Mouse (Mus musculus): Measurements from ENCODE around the gene Gtf2h2. TPM values are rescaled to one million over a fixed set of nuclear protein-coding genes. Genes with fewer than 3 reads are reported as not detected.
A peak's percentile ranks its signal among the peaks of the same experiment; 100 is the strongest.
"Not testable (repeated sequence)": the region's sequence is repeated elsewhere in the genome, so short reads cannot be mapped to it uniquely, and the experiment has no call there.

The Gtf2h2 gene
- polyA plus RNA-seq, 1 experiment from 2014 or later: 91.1 TPM

GRCm38 (mm10) chr13:100495337-100495736, 3.0 kb upstream of the Gtf2h2 start:
- ATAC-seq (ENCODE audit: insufficient number of reproducible peaks, low FRiP score, low TSS enrichment, low read depth) (no peak), DNase-seq (ENCODE audit: low spot score) (no peak)
- Histone ChIP-seq H3K27me3 (ENCODE audit: control insufficient read depth, insufficient read depth, low read length) (no peaks in the 10 kb centered on the region), H3K4me1 (ENCODE audit: control insufficient read depth, insufficient read depth, low read length) (no peaks in the 10 kb centered on the region), H3K9me3 (ENCODE audit: control insufficient read depth, low read length) (no peaks in the 10 kb centered on the region), H3K4me2 (ENCODE audit: low read depth, severe bottlenecking) (no peak overlapping the region), H3K36me3 (ENCODE audit: control insufficient read depth, insufficient read depth, low read length) (no peaks in the 10 kb centered on the region), H3K9ac (ENCODE audit: low read length) (no peak overlapping the region), H3K4me3 (ENCODE audit: low read depth, low read length) (no peak overlapping the region), H3K27ac (replicated peaks; ENCODE audit: low read depth, low read length) (no peak overlapping the region)
- 94% methylated on average over 4 of the region's 4 CpGs for WGBS

- not testable (repeated sequence) for H3K36me3 ChIP-seq (ENCODE audit: control insufficient read depth, insufficient read depth, low read length); H3K27ac ChIP-seq (replicated peaks; ENCODE audit: low read depth, low read length); H3K4me3 ChIP-seq (ENCODE audit: low read depth, low read length); H3K4me2 ChIP-seq (ENCODE audit: low read depth, severe bottlenecking); H3K27me3 ChIP-seq (ENCODE audit: control insufficient read depth, insufficient read depth, low read length); DNase-seq (ENCODE audit: low spot score); H3K4me1 ChIP-seq (ENCODE audit: control insufficient read depth, insufficient read depth, low read length); ATAC-seq (ENCODE audit: insufficient number of reproducible peaks, low FRiP score, low TSS enrichment, low read depth); H3K9me3 ChIP-seq (ENCODE audit: control insufficient read depth, low read length); H3K9ac ChIP-seq (ENCODE audit: low read length)
- WGBS: 66% methylated on average over 8 of the region's 8 CpGs
Observed at GRCm38 (mm10) chr13:100494370-100494769, 2.0 kb upstream of the Gtf2h2 start.

GRCm38 (mm10) chr13:100493313-100493712, 934 bp upstream of the Gtf2h2 start:
- ATAC-seq (ENCODE audit: insufficient number of reproducible peaks, low FRiP score, low TSS enrichment, low read depth) (no peak), DNase-seq (ENCODE audit: low spot score) (no peak)
- Histone ChIP-seq H3K4me1 (ENCODE audit: control insufficient read depth, insufficient read depth, low read length) (no peaks in the 10 kb centered on the region), H3K36me3 (ENCODE audit: control insufficient read depth, insufficient read depth, low read length) (no peaks in the 10 kb centered on the region), H3K27ac (replicated peaks; ENCODE audit: low read depth, low read length) (no peak overlapping the region), H3K27me3 (ENCODE audit: control insufficient read depth, insufficient read depth, low read length) (no peaks in the 10 kb centered on the region), H3K4me3 (ENCODE audit: low read depth, low read length) (no peak overlapping the region), H3K9me3 (ENCODE audit: control insufficient read depth, low read length) (no peaks in the 10 kb centered on the region), H3K9ac (ENCODE audit: low read length) (no peak overlapping the region), H3K4me2 (ENCODE audit: low read depth, severe bottlenecking) (no peak overlapping the region)
- 75% methylated on average over 8 of the region's 8 CpGs for WGBS

- Histone ChIP-seq H3K9me3 (ENCODE audit: control insufficient read depth, low read length) (no peaks in the 10 kb centered on the region), H3K9ac (ENCODE audit: low read length) (peak overlapping the region; percentile 95), H3K27me3 (ENCODE audit: control insufficient read depth, insufficient read depth, low read length) (no peaks in the 10 kb centered on the region), H3K4me1 (ENCODE audit: control insufficient read depth, insufficient read depth, low read length) (no peaks in the 10 kb centered on the region), H3K27ac (replicated peaks; ENCODE audit: low read depth, low read length) (no peak overlapping the region), H3K36me3 (ENCODE audit: control insufficient read depth, insufficient read depth, low read length) (peaks cover 3% of the 10 kb centered on the region), H3K4me3 (ENCODE audit: low read depth, low read length) (peak overlapping the region; percentile 96), H3K4me2 (ENCODE audit: low read depth, severe bottlenecking) (peak overlapping the region; percentile 71)
- ATAC-seq (ENCODE audit: insufficient number of reproducible peaks, low FRiP score, low TSS enrichment, low read depth): 0 out of 2 replicates have a peak, but pooled peaks have one; percentile 16
- DNase-seq (ENCODE audit: low spot score): no peak
- 15% methylated on average over 6 of the region's 6 CpGs for WGBS
Observed at GRCm38 (mm10) chr13:100491623-100492022, 756 bp downstream of the Gtf2h2 start.

- H3K36me3 ChIP-seq (ENCODE audit: control insufficient read depth, insufficient read depth, low read length): peaks cover 3% of the 10 kb centered on the region
- no peak overlapping the region for H3K4me2 ChIP-seq (ENCODE audit: low read depth, severe bottlenecking)
- no peak for ATAC-seq (ENCODE audit: insufficient number of reproducible peaks, low FRiP score, low TSS enrichment, low read depth)
- H3K4me1 ChIP-seq (ENCODE audit: control insufficient read depth, insufficient read depth, low read length): no peaks in the 10 kb centered on the region
- DNase-seq (ENCODE audit: low spot score): no peak
- H3K9ac ChIP-seq (ENCODE audit: low read length): no peak overlapping the region
- 94% methylated on average over 5 of the region's 5 CpGs for WGBS
- no peak overlapping the region for H3K4me3 ChIP-seq (ENCODE audit: low read depth, low read length)
- H3K27me3 ChIP-seq (ENCODE audit: control insufficient read depth, insufficient read depth, low read length): no peaks in the 10 kb centered on the region
- H3K27ac ChIP-seq (replicated peaks; ENCODE audit: low read depth, low read length): no peak overlapping the region
- no peaks in the 10 kb centered on the region for H3K9me3 ChIP-seq (ENCODE audit: control insufficient read depth, low read length)
Observed at GRCm38 (mm10) chr13:100490424-100490823, 2.0 kb downstream of the Gtf2h2 start.

- WGBS: 89% methylated on average over 7 of the region's 7 CpGs
- Histone ChIP-seq H3K27ac (replicated peaks; ENCODE audit: low read depth, low read length) (no peak overlapping the region), H3K27me3 (ENCODE audit: control insufficient read depth, insufficient read depth, low read length) (no peaks in the 10 kb centered on the region), H3K9me3 (ENCODE audit: control insufficient read depth, low read length) (no peaks in the 10 kb centered on the region), H3K36me3 (ENCODE audit: control insufficient read depth, insufficient read depth, low read length) (peaks cover 8% of the 10 kb centered on the region), H3K4me2 (ENCODE audit: low read depth, severe bottlenecking) (no peak overlapping the region), H3K9ac (ENCODE audit: low read length) (no peak overlapping the region), H3K4me3 (ENCODE audit: low read depth, low read length) (no peak overlapping the region), H3K4me1 (ENCODE audit: control insufficient read depth, insufficient read depth, low read length) (no peaks in the 10 kb centered on the region)
- ATAC-seq (ENCODE audit: insufficient number of reproducible peaks, low FRiP score, low TSS enrichment, low read depth): no peak
- DNase-seq (ENCODE audit: low spot score): no peak
Observed at GRCm38 (mm10) chr13:100483610-100484009, 8.8 kb downstream of the Gtf2h2 start.

- H3K9ac ChIP-seq (ENCODE audit: low read length): no peak overlapping the region
- ATAC-seq (ENCODE audit: insufficient number of reproducible peaks, low FRiP score, low TSS enrichment, low read depth): no peak
Observed at GRCm38 (mm10) chr13:100463527-100464222, 28.7 kb downstream of the Gtf2h2 start.

GRCm38 (mm10) chr13:100461336-100461735, 31.0 kb downstream of the Gtf2h2 start:
- Histone ChIP-seq H3K9ac (ENCODE audit: low read length) (no peak overlapping the region), H3K36me3 (ENCODE audit: control insufficient read depth, insufficient read depth, low read length) (no peaks in the 10 kb centered on the region), H3K27ac (replicated peaks; ENCODE audit: low read depth, low read length) (no peak overlapping the region), H3K9me3 (ENCODE audit: control insufficient read depth, low read length) (no peaks in the 10 kb centered on the region), H3K27me3 (ENCODE audit: control insufficient read depth, insufficient read depth, low read length) (no peaks in the 10 kb centered on the region), H3K4me3 (ENCODE audit: low read depth, low read length) (no peak overlapping the region), H3K4me1 (ENCODE audit: control insufficient read depth, insufficient read depth, low read length) (no peaks in the 10 kb centered on the region), H3K4me2 (ENCODE audit: low read depth, severe bottlenecking) (no peak overlapping the region)
- DNase-seq (ENCODE audit: low spot score): no peak
- WGBS: 88% methylated on average over 3 of the region's 3 CpGs
- no peak for ATAC-seq (ENCODE audit: insufficient number of reproducible peaks, low FRiP score, low TSS enrichment, low read depth)

More at GRCm38 (mm10) chr13:100463527-100464222, 28.7 kb downstream of the Gtf2h2 start:
- DNase-seq (ENCODE audit: low spot score): no peak
- no peak overlapping the region for H3K4me3 ChIP-seq (ENCODE audit: low read depth, low read length)
- H3K27ac ChIP-seq (replicated peaks; ENCODE audit: low read depth, low read length): no peak overlapping the region
- no peaks in the 10 kb centered on the region for H3K27me3 ChIP-seq (ENCODE audit: control insufficient read depth, insufficient read depth, low read length)
- no peaks in the 10 kb centered on the region for H3K4me1 ChIP-seq (ENCODE audit: control insufficient read depth, insufficient read depth, low read length)
- H3K9me3 ChIP-seq (ENCODE audit: control insufficient read depth, low read length): no peaks in the 10 kb centered on the region
- 84% methylated on average over 2 of the region's 2 CpGs for WGBS
- H3K36me3 ChIP-seq (ENCODE audit: control insufficient read depth, insufficient read depth, low read length): peaks cover 10% of the 10 kb centered on the region
- H3K4me2 ChIP-seq (ENCODE audit: low read depth, severe bottlenecking): no peak overlapping the region

All from limb, embryonic 11.5 days (tissue).